Mouse (Mus musculus): Measurements from ENCODE around the gene Nfil3. TPM values are rescaled to one million over a fixed set of nuclear protein-coding genes. Genes with fewer than 3 reads are reported as not detected.

Gene Nfil3
- polyA plus RNA-seq, 1 experiment = 4.0 TPM

DNA sequence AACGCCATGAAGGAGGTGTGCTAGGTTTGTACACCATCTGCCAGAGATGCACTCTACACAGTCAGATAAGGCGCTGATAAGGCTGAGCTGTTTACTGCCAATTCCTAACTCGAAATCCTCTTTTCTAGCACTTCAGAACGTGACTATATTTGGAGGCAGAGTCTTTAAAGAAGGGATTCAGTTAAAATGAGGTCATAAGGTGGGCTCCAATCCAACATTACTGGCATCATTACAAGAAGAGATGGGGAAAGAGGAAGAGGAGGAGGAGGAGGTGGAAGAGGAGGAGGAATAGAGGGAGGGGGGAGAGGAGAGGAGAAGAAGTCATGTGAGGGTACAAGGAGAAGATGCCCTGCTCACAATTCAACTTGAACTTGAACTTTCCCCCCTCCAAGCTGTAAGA, 36.8 kb downstream of the Nfil3 start:
- Histone ChIP-seq H3K27ac (ENCODE audit: insufficient read depth, low read depth, low read length) (no peak overlapping the region), H3K27me3 (replicated peaks; ENCODE audit: control insufficient read depth, insufficient read depth, low read length) (no peaks in the 10 kb centered on the region), H3K4me3 (ENCODE audit: insufficient read depth, low read depth, low read length) (no peak overlapping the region), H3K4me1 (ENCODE audit: control insufficient read depth, insufficient read depth, low read length) (0 out of 2 replicates have a peak, but pooled peaks cover 4% of the 10 kb centered on the region), H3K36me3 (ENCODE audit: control insufficient read depth, insufficient read depth, low read length) (no peaks in the 10 kb centered on the region)
- TF ChIP-seq CTCF (conservative IDR thresholded peaks at IDR 0.05; ENCODE audit: insufficient read depth, insufficient read length, low read depth, low read length) (no peak), POLR2A (IDR thresholded peaks at IDR 0.05; ENCODE audit: low read depth, low read length) (no peak)
- no peak for DNase-seq
- 70% methylated on average over 4 of the region's 4 CpGs for WGBS

DNA sequence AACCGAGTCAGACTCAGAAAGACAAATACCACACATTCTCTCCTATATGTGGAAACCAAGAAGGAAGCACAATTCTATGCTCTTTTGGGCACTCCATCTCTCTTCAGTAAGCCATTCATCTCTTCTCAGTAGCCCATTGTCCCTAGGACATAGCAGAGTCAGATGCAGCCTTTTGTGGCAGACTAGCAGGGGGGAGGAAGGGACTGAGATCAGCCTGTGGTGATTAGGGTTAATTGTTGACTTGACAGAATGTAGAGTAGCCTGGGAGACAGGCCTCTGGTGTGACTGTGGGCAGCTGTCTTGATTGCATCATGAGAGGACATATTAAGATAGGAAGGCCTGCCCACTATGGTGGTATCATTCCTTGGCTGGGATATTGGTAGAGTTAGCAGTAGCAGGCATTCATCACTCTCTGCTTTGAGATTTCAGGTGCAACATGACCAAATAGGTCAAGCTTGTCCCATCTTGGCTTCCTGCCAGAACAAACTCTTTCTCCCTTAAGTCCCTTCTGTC, 37.9 kb downstream of the Nfil3 start:
- Histone ChIP-seq H3K27me3 (replicated peaks; ENCODE audit: control insufficient read depth, insufficient read depth, low read length) (no peaks in the 10 kb centered on the region), H3K36me3 (ENCODE audit: control insufficient read depth, insufficient read depth, low read length) (no peaks in the 10 kb centered on the region), H3K4me1 (ENCODE audit: control insufficient read depth, insufficient read depth, low read length) (0 out of 2 replicates have a peak, but pooled peaks cover 4% of the 10 kb centered on the region), H3K4me3 (ENCODE audit: insufficient read depth, low read depth, low read length) (no peak overlapping the region), H3K27ac (ENCODE audit: insufficient read depth, low read depth, low read length) (no peak overlapping the region)
- WGBS = 93% methylated on average over 1 of the region's 1 CpGs
- no peak for DNase-seq
- TF ChIP-seq CTCF (conservative IDR thresholded peaks at IDR 0.05; ENCODE audit: insufficient read depth, insufficient read length, low read depth, low read length) (no peak), POLR2A (IDR thresholded peaks at IDR 0.05; ENCODE audit: low read depth, low read length) (no peak)

DNA sequence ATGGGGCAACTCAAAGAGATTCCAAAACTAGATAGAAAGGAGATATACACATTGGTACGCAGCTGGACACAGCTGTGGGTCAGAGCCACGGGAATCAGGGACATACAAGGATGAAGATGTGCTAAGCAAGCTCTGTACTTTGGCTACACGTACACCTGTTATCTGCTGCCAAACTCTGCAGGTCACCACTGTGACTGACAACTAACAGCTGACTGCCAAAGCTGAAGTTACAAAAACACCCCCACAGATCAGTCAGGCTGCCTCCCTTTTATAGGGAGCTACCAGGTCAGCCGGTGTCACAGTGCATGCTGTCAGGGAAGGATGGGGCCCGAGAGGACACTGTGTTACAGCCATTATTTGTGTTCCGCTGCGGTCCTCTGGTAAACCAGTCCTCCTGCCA, 39.9 kb downstream of the Nfil3 start:
- DNase-seq = no peak

DNA sequence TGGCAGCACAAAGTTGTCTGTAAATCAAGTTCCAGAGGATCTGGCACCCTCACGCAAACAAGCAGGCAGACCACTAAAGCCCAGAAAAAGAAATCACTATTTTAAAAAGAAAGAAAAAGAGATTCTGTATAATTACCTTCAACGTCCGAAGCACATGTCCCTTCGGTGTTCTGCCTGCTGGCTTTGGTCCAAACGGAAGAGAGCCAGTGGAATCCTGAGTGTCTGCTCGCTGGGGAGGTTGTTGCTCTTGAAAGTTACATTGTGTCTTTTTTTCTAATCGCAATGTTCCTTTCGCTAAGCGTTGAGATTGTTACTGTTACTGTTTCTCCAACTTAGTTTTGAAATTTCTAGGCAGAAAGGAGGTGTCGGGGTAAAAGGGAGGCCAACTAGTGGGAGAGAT, 50.3 kb downstream of the Nfil3 start:
- H3K27me3 ChIP-seq (replicated peaks; ENCODE audit: control insufficient read depth, insufficient read depth, low read length) = no peaks in the 10 kb centered on the region
- H3K36me3 ChIP-seq (ENCODE audit: control insufficient read depth, insufficient read depth, low read length) = no peaks in the 10 kb centered on the region
- H3K27ac ChIP-seq (ENCODE audit: insufficient read depth, low read depth, low read length) = no peak overlapping the region
- WGBS = 47% methylated on average over 10 of the region's 10 CpGs
- DNase-seq = peak; percentile 47
- no peak for TF ChIP-seq POLR2A (IDR thresholded peaks at IDR 0.05; ENCODE audit: low read depth, low read length)
- TF ChIP-seq CTCF (conservative IDR thresholded peaks at IDR 0.05; ENCODE audit: insufficient read depth, insufficient read length, low read depth, low read length) = no peak
- H3K4me1 ChIP-seq (ENCODE audit: control insufficient read depth, insufficient read depth, low read length) = peaks cover 11% of the 10 kb centered on the region; the same call in 1 of the 2 replicates
- H3K4me3 ChIP-seq (ENCODE audit: insufficient read depth, low read depth, low read length) = no peak overlapping the region

More for the DNA sequence above, 39.9 kb downstream of the Nfil3 start:
- H3K27me3 ChIP-seq (replicated peaks; ENCODE audit: control insufficient read depth, insufficient read depth, low read length) = no peaks in the 10 kb centered on the region
- no peaks in the 10 kb centered on the region for H3K36me3 ChIP-seq (ENCODE audit: control insufficient read depth, insufficient read depth, low read length)
- no peak overlapping the region for H3K4me3 ChIP-seq (ENCODE audit: insufficient read depth, low read depth, low read length)
- 0 out of 2 replicates have a peak, but pooled peaks cover 4% of the 10 kb centered on the region for H3K4me1 ChIP-seq (ENCODE audit: control insufficient read depth, insufficient read depth, low read length)
- TF ChIP-seq CTCF (conservative IDR thresholded peaks at IDR 0.05; ENCODE audit: insufficient read depth, insufficient read length, low read depth, low read length) = no peak
- WGBS = 77% methylated on average over 7 of the region's 7 CpGs
- no peak overlapping the region for H3K27ac ChIP-seq (ENCODE audit: insufficient read depth, low read depth, low read length)

DNA sequence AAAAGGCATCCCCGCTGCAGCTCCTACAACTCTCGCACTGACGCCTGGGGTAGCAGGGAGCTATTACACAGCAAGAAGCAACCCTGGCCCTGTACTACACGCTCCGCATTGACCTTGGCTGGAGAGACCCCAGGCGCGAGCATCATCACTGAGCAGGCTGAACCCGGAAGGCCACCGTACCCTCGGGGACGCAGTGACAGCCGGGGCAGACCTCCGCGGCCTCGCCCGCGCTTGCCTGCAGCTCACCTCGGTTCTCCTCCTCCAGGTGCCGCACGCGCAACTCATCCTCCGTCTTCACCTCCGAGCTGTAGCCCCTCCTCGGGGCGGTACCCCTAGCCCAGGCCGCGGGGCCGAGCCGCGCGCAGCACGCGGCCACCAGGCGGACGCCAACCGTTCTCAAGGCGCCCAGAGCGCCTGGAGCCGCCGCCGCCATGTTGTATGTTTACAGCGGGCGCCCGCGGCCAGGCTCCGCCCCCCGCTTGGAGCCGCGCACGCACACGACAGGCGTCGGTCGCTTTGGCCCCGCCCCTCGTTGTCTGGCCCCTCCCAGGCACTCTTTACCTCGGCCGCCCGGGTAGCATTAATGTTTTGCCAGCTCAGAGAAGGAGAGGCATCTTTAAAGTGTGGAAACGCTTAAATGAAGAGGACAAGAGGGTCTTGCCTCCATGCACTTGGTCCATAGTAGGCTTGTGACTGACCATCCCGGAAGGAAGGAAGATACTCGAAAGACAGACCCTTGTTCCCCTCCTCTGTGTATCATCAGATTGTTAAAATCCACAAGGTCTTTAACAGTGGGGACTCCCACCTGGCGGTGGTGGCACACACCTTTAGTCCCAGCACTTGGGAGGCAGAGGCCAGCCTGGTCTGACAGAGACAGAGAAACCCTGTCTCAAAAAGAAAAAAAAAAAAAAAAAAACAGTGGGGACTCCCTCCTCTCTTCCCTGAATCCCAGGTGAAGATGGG, 51.4 kb downstream of the Nfil3 start, which contains the start of gene Auh:
Gene Auh (minus strand): TSS at position 473 of the 963 bp plus-strand sequence.
- no peak for TF ChIP-seq POLR2A (IDR thresholded peaks at IDR 0.05; ENCODE audit: low read depth, low read length)
- 0 out of 2 replicates have a peak, but pooled peaks have one; percentile 1 for TF ChIP-seq CTCF (conservative IDR thresholded peaks at IDR 0.05; ENCODE audit: insufficient read depth, insufficient read length, low read depth, low read length)
- Histone ChIP-seq H3K27me3 (replicated peaks; ENCODE audit: control insufficient read depth, insufficient read depth, low read length) (no peaks in the 10 kb centered on the region), H3K36me3 (ENCODE audit: control insufficient read depth, insufficient read depth, low read length) (no peaks in the 10 kb centered on the region), H3K4me1 (ENCODE audit: control insufficient read depth, insufficient read depth, low read length) (peaks cover 11% of the 10 kb centered on the region; the same call in 1 of the 2 replicates), H3K27ac (ENCODE audit: insufficient read depth, low read depth, low read length) (peak within 1 kb of the TSS; percentile 78), H3K4me3 (ENCODE audit: insufficient read depth, low read depth, low read length) (peak within 1 kb of the TSS; percentile 98)
- WGBS = under 1% methylated on average over 63 of the region's 63 CpGs
- DNase-seq = peak; percentile 92

DNA sequence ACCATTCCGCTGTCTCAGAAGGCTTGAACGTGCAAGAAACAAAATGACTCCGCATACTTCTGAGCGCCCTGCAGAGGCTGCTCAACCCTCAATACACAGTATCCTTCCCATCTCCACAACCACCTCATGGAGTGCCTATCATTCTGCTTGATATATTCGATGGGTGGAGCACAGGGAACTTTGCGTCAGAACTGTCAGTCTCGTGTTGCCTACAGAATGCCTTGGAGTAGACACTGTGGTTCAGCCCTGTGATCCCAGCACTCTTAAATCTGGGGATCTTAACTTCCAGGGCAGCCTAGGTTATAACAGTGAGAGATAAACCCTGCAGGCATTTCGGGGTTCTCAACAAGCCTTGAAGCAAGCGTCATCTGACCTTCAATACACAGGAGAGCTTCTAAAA, 52.5 kb downstream of the Nfil3 start:
- 50% methylated on average over 9 of the region's 9 CpGs for WGBS
- peaks cover 13% of the 10 kb centered on the region; the same call in 1 of the 2 replicates for H3K4me1 ChIP-seq (ENCODE audit: control insufficient read depth, insufficient read depth, low read length)
- DNase-seq = no peak
- peak overlapping the region; percentile 5 for H3K4me3 ChIP-seq (ENCODE audit: insufficient read depth, low read depth, low read length)
- TF ChIP-seq CTCF (conservative IDR thresholded peaks at IDR 0.05; ENCODE audit: insufficient read depth, insufficient read length, low read depth, low read length) (no peak), POLR2A (IDR thresholded peaks at IDR 0.05; ENCODE audit: low read depth, low read length) (no peak)
- H3K27ac ChIP-seq (ENCODE audit: insufficient read depth, low read depth, low read length) = no peak overlapping the region
- no peaks in the 10 kb centered on the region for H3K27me3 ChIP-seq (replicated peaks; ENCODE audit: control insufficient read depth, insufficient read depth, low read length)
- H3K36me3 ChIP-seq (ENCODE audit: control insufficient read depth, insufficient read depth, low read length) = no peaks in the 10 kb centered on the region

DNA sequence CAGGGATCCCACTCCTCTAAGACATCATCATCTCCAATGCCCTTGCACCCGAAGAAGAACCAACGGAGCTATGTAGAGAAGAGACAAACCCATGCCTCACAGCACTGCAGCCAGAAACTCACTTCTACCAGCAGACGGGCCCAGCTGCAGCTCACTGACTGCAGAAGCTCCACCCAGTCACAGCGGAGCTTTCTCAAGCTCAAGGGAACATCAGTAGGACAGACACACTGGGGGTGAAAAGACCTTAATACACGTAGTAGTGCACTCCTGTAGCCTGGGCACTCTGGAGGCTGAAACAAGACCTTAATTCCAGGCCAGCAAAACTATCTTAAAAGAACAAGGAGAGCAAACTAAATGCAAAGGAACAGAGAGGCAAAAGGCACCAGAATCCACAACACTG, 56.4 kb downstream of the Nfil3 start:
- Histone ChIP-seq H3K36me3 (ENCODE audit: control insufficient read depth, insufficient read depth, low read length) (no peaks in the 10 kb centered on the region), H3K27ac (ENCODE audit: insufficient read depth, low read depth, low read length) (no peak overlapping the region), H3K27me3 (replicated peaks; ENCODE audit: control insufficient read depth, insufficient read depth, low read length) (no peaks in the 10 kb centered on the region), H3K4me1 (ENCODE audit: control insufficient read depth, insufficient read depth, low read length) (peaks cover 25% of the 10 kb centered on the region; the same call in 1 of the 2 replicates), H3K4me3 (ENCODE audit: insufficient read depth, low read depth, low read length) (no peak overlapping the region)
- no peak for DNase-seq
- TF ChIP-seq CTCF (conservative IDR thresholded peaks at IDR 0.05; ENCODE audit: insufficient read depth, insufficient read length, low read depth, low read length) (no peak), POLR2A (IDR thresholded peaks at IDR 0.05; ENCODE audit: low read depth, low read length) (no peak)
- WGBS = 66% methylated on average over 5 of the region's 5 CpGs

Measured in kidney, adult 2 months (tissue).